Mouse (Mus musculus) testis, adult 2 months (tissue): Measurements from ENCODE around the gene Dlgap1. TPM values are rescaled to one million over a fixed set of nuclear protein-coding genes. Genes with fewer than 3 reads are reported as not detected.

Source experiments
- H3K27ac ChIP-seq: fragments of 200-500 bp; 2 replicates; pipeline ENCODE4 v1.5.1; 2012; ENCODE audit warnings: low read depth, low read length; ENCODE audit not compliant: control insufficient read depth, insufficient read depth
- H3K27me3 ChIP-seq: fragments of 200-500 bp; 2 replicates; pipeline ENCODE4 v1.6.1; 2012; ENCODE audit warnings: mild to moderate bottlenecking, low read length, moderate library complexity; ENCODE audit not compliant: control insufficient read depth, insufficient read depth
- H3K36me3 ChIP-seq: fragments of 200-500 bp; 2 replicates; pipeline ENCODE4 v1.6.1; 2012; ENCODE audit warnings: mild to moderate bottlenecking, low read length; ENCODE audit not compliant: control insufficient read depth, insufficient read depth
- H3K4me1 ChIP-seq: fragments of 200-500 bp; 2 replicates; pipeline ENCODE4 v1.6.1; 2012; ENCODE audit warnings: low read length; ENCODE audit not compliant: control insufficient read depth, insufficient read depth
- H3K4me3 ChIP-seq: fragments of 200-500 bp; 2 replicates; pipeline ENCODE4 v1.5.1; 2012; ENCODE audit warnings: low read depth, mild to moderate bottlenecking, low read length, moderate library complexity, mixed read lengths; ENCODE audit not compliant: control insufficient read depth
- CTCF ChIP-seq: fragments of 200-500 bp; IDR thresholded peaks from 2 replicates; pipeline ENCODE4 v1.5.1; 2012; ENCODE audit warnings: low read depth, mild to moderate bottlenecking, inconsistent platforms, low read length, moderate library complexity; ENCODE audit not compliant: control insufficient read depth, insufficient read depth, insufficient replicate concordance
- POLR2A ChIP-seq: fragments of 200-500 bp; IDR thresholded peaks from 2 replicates; pipeline ENCODE4 v1.6.1; 2012; ENCODE audit warnings: low read depth, mild to moderate bottlenecking, inconsistent platforms, low read length, moderate library complexity; ENCODE audit not compliant: control insufficient read depth
- polyA plus RNA-seq: library from polyadenylated mRNA; depleted of rRNA; stranded (reverse); fragments of >200 nt; gene quantifications from 2 replicates; pipeline ENCODE4 v1.2.3, GENCODE M21; 2012

Gene Dlgap1
- polyA plus RNA-seq, 1 experiment = 3.5 TPM

DNA sequence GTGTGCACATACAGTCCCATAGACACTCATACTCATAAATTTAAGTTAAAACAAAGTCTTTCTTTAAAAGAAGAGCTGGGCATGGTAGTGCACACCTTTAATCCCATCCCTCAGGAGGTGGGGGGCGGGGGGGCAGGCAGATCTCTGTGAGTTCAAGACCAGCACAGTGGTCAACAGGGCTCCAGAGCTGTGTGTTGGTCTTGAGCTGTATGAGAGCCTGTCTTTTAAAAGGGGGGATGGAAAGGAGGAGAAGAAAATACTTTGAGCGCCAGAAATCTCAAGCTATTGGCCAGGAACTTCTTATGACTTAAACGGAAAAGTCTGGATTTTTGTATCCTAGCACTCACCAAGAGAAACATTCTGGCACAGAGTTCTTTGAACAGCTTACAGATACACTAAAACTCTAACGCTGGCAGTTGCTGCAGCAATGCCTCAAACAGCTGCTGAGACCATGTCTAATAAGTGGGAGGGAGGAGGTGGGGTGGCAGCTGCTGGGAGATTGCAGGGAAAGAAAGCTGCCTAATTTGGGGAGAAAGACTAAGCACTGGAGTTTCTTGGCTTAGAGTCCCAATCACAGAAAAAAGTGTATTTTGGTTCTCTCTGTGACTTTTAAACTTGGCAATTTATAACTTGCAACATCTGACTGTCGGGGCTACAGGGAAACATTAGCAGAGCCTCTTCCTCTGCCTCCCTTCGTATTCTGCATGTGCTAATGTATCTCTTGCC is 660.9 kb downstream of the Dlgap1 start:
- Histone ChIP-seq H3K4me1 (peaks cover 2% of the 10 kb centered on the region; the same call in 1 of the 2 replicates), H3K36me3 (no peaks in the 10 kb centered on the region), H3K27me3 (no peaks in the 10 kb centered on the region), H3K27ac (no peak overlapping the region), H3K4me3 (no peak overlapping the region)
- TF ChIP-seq CTCF (no peak), POLR2A (no peak)

DNA sequence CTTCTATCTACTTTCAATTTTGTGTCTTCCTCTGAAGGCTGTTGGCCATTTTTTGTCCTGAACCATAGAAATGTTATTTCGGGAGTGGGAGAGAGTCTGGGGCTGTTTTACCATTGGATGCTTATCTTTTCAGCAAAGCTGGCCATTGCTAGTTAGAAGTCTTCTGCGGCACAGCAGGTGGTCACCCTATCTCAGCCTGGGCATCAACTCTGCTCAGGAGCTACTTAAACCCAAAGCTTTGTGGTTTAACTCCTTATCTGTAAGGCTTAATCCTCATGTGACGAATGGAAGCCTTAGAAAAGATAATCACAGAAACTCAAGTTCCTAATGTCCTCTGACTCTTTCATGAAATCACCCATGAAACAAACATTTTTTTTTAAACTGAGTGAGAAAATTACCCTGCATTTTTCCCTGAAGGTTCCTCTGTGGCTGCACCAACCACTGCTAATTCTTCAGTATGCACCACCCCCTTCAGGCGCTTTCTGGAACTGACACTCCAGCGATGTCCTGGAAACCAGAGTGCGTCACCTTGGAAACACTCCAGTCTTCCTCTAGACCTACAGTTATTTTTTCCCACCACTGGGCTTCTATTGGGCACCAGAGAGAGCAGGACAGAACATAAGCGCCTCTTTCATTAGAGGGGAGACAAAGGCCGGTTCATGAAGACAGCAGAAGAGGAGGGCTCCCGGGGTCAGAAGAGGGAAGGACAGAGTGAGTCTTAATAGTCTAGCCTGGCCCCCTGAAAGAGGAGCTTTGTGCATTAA is 664.5 kb downstream of the Dlgap1 start:
- TF ChIP-seq POLR2A (no peak), CTCF (peak; percentile 60; the same call in 1 of the 2 replicates)
- peaks cover 2% of the 10 kb centered on the region; the same call in 1 of the 2 replicates for H3K4me1 ChIP-seq
- H3K4me3 ChIP-seq = no peak overlapping the region
- no peaks in the 10 kb centered on the region for H3K27me3 ChIP-seq
- no peaks in the 10 kb centered on the region for H3K36me3 ChIP-seq
- no peak overlapping the region for H3K27ac ChIP-seq

GRCm38 (mm10) chr17:70643211-70643610 is 674.3 kb downstream of the Dlgap1 start:
- Histone ChIP-seq H3K27ac (no peak overlapping the region), H3K4me3 (no peak overlapping the region), H3K27me3 (no peaks in the 10 kb centered on the region), H3K36me3 (no peaks in the 10 kb centered on the region), H3K4me1 (no peaks in the 10 kb centered on the region)
- TF ChIP-seq CTCF = no peak
- TF ChIP-seq POLR2A = no peak

- no peaks in the 10 kb centered on the region for H3K4me1 ChIP-seq
- no peaks in the 10 kb centered on the region for H3K36me3 ChIP-seq
- no peak overlapping the region for H3K4me3 ChIP-seq
- no peaks in the 10 kb centered on the region for H3K27me3 ChIP-seq
- H3K27ac ChIP-seq = no peak overlapping the region
- no peak for TF ChIP-seq CTCF
- TF ChIP-seq POLR2A = no peak
Measured at GRCm38 (mm10) chr17:70646641-70647040, 677.8 kb downstream of the Dlgap1 start.

GRCm38 (mm10) chr17:70661382-70661781 is 692.5 kb downstream of the Dlgap1 start:
- no peak overlapping the region for H3K27ac ChIP-seq
- H3K4me1 ChIP-seq = peaks cover 7% of the 10 kb centered on the region
- TF ChIP-seq CTCF (no peak), POLR2A (no peak)
- no peaks in the 10 kb centered on the region for H3K27me3 ChIP-seq
- no peak overlapping the region for H3K4me3 ChIP-seq
- no peaks in the 10 kb centered on the region for H3K36me3 ChIP-seq

DNA sequence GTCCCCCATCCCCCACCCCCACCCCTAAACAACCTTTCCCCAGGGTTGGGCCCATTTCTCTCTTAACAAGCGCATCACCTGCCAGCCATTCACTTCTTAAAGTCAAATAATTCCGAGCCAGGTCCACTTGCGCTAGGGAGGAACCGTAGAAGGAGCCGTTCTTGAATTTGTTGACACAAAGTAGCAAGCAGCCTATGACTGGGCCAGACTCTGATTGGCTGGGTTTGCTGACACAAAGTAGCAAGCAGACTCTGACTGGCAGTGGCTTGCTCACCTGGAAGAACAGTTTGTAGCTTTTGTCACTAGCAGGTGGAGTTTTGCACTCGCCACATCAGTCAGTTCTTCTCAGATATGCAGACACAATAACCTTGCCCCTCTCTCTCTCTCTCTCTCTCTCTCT is 695.1 kb downstream of the Dlgap1 start:
- Histone ChIP-seq H3K4me1 (peaks cover 2% of the 10 kb centered on the region), H3K4me3 (no peak overlapping the region), H3K27me3 (no peaks in the 10 kb centered on the region), H3K27ac (no peak overlapping the region), H3K36me3 (no peaks in the 10 kb centered on the region)
- TF ChIP-seq POLR2A = no peak
- no peak for TF ChIP-seq CTCF

GRCm38 (mm10) chr17:70664484-70665040 is 695.7 kb downstream of the Dlgap1 start:
- H3K27ac ChIP-seq = no peak overlapping the region
- no peak for TF ChIP-seq POLR2A
- TF ChIP-seq CTCF = no peak
- H3K27me3 ChIP-seq = no peaks in the 10 kb centered on the region
- H3K4me3 ChIP-seq = no peak overlapping the region
- H3K36me3 ChIP-seq = no peaks in the 10 kb centered on the region
- peaks cover 2% of the 10 kb centered on the region for H3K4me1 ChIP-seq
